Mouse (Mus musculus) brain, embryonic 14.5 days (tissue): ENCODE data around the gene Atp6ap1. TPM values are rescaled to one million over a fixed set of nuclear protein-coding genes. Genes with fewer than 3 reads are reported as not detected.

ENCODE experiments used
- DNase-seq: peaks from one replicate; pipeline ENCODE4 v3.0.0-alpha.2; 2011; ENCODE audit warnings: low read depth
- CTCF ChIP-seq: fragments of 200-500 bp; IDR thresholded peaks from 2 replicates; pipeline ENCODE4 v1.5.1; 2012; ENCODE audit warnings: inconsistent platforms, mild to moderate bottlenecking, moderate library complexity, borderline replicate concordance; ENCODE audit not compliant: insufficient read depth, insufficient read length; ENCODE audit errors: extremely low read depth
- POLR2A ChIP-seq: fragments of 200-500 bp; IDR thresholded peaks from 2 replicates; pipeline ENCODE4 v1.6.1; 2012; ENCODE audit warnings: mild to moderate bottlenecking, inconsistent platforms, borderline replicate concordance; ENCODE audit not compliant: poor library complexity, insufficient read depth, insufficient read length, severe bottlenecking; ENCODE audit errors: extremely low read depth
- polyA plus RNA-seq: library from polyadenylated mRNA; depleted of rRNA; stranded (reverse); fragments of >200 nt; gene quantifications from 2 replicates; pipeline ENCODE4 v1.2.3, GENCODE M21; 2012

Gene Atp6ap1
- polyA plus RNA-seq, 1 experiment = 313 TPM

- DNase-seq = no peak
- TF ChIP-seq CTCF (no peak), POLR2A (no peak)
These were observed 19.0 kb upstream of the Atp6ap1 start for GRCm38 (mm10) chrX:74277916-74278315.

- TF ChIP-seq POLR2A (no peak), CTCF (no peak)
- no peak for DNase-seq
These were observed 15.7 kb upstream of the Atp6ap1 start for GRCm38 (mm10) chrX:74281041-74281731.

GRCm38 (mm10) chrX:74281732-74282394 is 15.0 kb upstream of the Atp6ap1 start, which contains the start of the genes Taz and Dnase1l1:
Gene Taz, plus strand, starts transcription at chrX:74281912.
Gene Dnase1l1, minus strand, starts transcription at chrX:74282337.
- TF ChIP-seq POLR2A (no peak), CTCF (no peak)
- DNase-seq = peak; percentile 70

- TF ChIP-seq CTCF (no peak), POLR2A (peak; percentile 63; the same call in 1 of the 2 replicates)
- DNase-seq = peak; percentile 96
These were observed 14.4 kb upstream of the Atp6ap1 start for GRCm38 (mm10) chrX:74282395-74283091.

- DNase-seq = no peak
- TF ChIP-seq POLR2A (no peak), CTCF (no peak)
These were observed 13.8 kb upstream of the Atp6ap1 start for GRCm38 (mm10) chrX:74283092-74283437.

GRCm38 (mm10) chrX:74293431-74293830 is 3.5 kb upstream of the Atp6ap1 start:
- no peak for DNase-seq
- TF ChIP-seq CTCF (no peak), POLR2A (no peak)

GRCm38 (mm10) chrX:74298348-74298747 is 1.5 kb downstream of the Atp6ap1 start:
- TF ChIP-seq POLR2A = no peak
- no peak for TF ChIP-seq CTCF

GRCm38 (mm10) chrX:74299721-74300120 is 2.8 kb downstream of the Atp6ap1 start:
- TF ChIP-seq POLR2A (no peak), CTCF (no peak)
- no peak for DNase-seq

More at GRCm38 (mm10) chrX:74298348-74298747, 1.5 kb downstream of the Atp6ap1 start:
- no peak for DNase-seq

- peak; percentile 93 for DNase-seq
- TF ChIP-seq CTCF (peak; percentile 22; the same call in 1 of the 2 replicates), POLR2A (peak; percentile 57; the same call in 1 of the 2 replicates)
These were observed 8.2 kb downstream of the Atp6ap1 start, which contains the start of gene Gdi1 for GRCm38 (mm10) chrX:74304867-74305700. Gene Gdi1, plus strand, starts transcription at chrX:74304998.

GRCm38 (mm10) chrX:74312540-74313464 is 15.9 kb downstream of the Atp6ap1 start, which contains the start of gene Fam50a:
Gene Fam50a, plus strand, starts transcription at chrX:74313033.
- TF ChIP-seq POLR2A (no peak), CTCF (no peak)
- DNase-seq = peak; percentile 95

- DNase-seq = peak; percentile 89
- TF ChIP-seq POLR2A = peak; percentile 79
- no peak for TF ChIP-seq CTCF
These were observed 31.8 kb downstream of the Atp6ap1 start, which contains the start of gene Plxna3 for GRCm38 (mm10) chrX:74328725-74329161. Gene Plxna3, plus strand, starts transcription at chrX:74329066.
